Mouse (Mus musculus) cortical plate, adult 2 months (tissue): ENCODE measurements around the gene Npas2.

ENCODE experiments used
- CTCF ChIP-seq: fragments of 200-500 bp; IDR thresholded peaks from 2 replicates; pipeline ENCODE4 v1.5.1; 2011; ENCODE audit warnings: mild to moderate bottlenecking, control low read depth, low read length; ENCODE audit not compliant: insufficient read depth; ENCODE audit errors: extremely low read depth
- POLR2A ChIP-seq: fragments of 200-500 bp; IDR thresholded peaks from 2 replicates; pipeline ENCODE4 v1.6.1; 2011; ENCODE audit warnings: mild to moderate bottlenecking, low read length, control low read depth; ENCODE audit not compliant: insufficient read depth; ENCODE audit errors: extremely low read depth

DNA sequence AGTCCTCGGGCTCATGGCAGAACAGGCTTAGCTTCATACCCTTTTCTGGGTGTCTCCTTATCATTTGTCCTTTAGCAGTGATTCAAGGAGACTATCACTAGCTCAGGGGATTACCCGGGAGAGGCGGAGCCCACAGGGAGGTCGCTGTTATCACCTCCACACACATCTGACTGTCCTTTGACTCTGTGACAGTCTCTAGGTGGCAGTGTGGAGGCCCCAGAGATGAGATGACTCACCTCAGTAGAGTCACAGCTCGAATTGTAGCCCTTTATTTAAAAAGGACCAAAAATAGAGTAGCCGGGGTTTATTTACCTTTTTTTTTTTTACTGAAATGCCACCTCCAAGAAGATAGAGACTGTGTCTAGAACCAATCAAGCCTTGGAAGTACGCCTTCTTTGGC is 13.4 kb downstream of the Npas2 start:
- TF ChIP-seq POLR2A = no peak
- peak; percentile 42; the same call in 1 of the 2 replicates for TF ChIP-seq CTCF
